9 mouse cellular contexts compared by ENCODE assay signal in the genomic region with DNA sequence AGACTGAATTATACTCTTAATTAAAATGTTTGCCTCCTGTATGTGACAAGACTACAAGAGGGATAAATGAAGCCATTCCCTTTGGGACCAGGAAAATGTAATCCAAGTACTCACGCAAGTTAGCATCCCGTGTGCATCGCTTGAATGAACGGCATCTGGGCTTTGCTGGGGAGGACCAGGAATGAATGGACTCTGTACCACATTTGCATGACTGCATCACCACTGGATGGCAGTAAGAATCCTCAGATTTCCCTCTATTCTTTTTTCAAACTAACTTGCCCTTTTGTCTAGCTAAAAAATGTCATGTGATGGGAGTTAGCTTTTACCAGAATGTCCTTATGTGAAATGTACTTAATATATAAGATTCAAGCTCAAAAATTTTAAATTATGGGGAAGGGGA. TPM values are rescaled to one million over a fixed set of nuclear protein-coding genes. Genes with fewer than 3 reads are reported as not detected.
DNase-seq lines count a peak whose midpoint lies in the region; ATAC-seq lines count a peak whose summit lies in the region.
"Had no signal": no experiment of that assay in that cellular context is flagged by ENCODE, and none has a peak within 500 bp of the region (broad histone marks: within the 10 kb centered on the region; RNA-seq: fewer than 3 reads in every experiment).

No protein-coding gene starts in this region.

- H3K9ac ChIP-seq in forebrain, embryonic 14.5 days (ENCODE audit: low read length) = no peak overlapping the region
- H3K9ac ChIP-seq in forebrain, embryonic 16.5 days (replicated peaks; ENCODE audit: low read depth, low read length) = no peak overlapping the region
- H3K9ac ChIP-seq in kidney, embryonic 15.5 days = no peak overlapping the region
- no peak overlapping the region for H3K9ac ChIP-seq in hindbrain, embryonic 16.5 days (ENCODE audit: low read depth, low read length)

- no peaks in the 10 kb centered on the region for H3K9me3 ChIP-seq in forebrain, embryonic 14.5 days (replicated peaks; ENCODE audit: control insufficient read depth, low read length)
- H3K9me3 ChIP-seq in forebrain, embryonic 16.5 days (ENCODE audit: control insufficient read depth, low read length) = no peaks in the 10 kb centered on the region
- no peaks in the 10 kb centered on the region for H3K9me3 ChIP-seq in kidney, embryonic 15.5 days (replicated peaks)
- H3K9me3 ChIP-seq in hindbrain, embryonic 16.5 days (ENCODE audit: control insufficient read depth, low read length) = no peaks in the 10 kb centered on the region

- H3K27me3 ChIP-seq in forebrain, embryonic 14.5 days (replicated peaks; ENCODE audit: control insufficient read depth, insufficient read depth, low read length) = no peaks in the 10 kb centered on the region
- H3K27me3 ChIP-seq in forebrain, embryonic 16.5 days (replicated peaks; ENCODE audit: control insufficient read depth, insufficient read depth, low read length) = no peaks in the 10 kb centered on the region
- no peaks in the 10 kb centered on the region for H3K27me3 ChIP-seq in kidney, embryonic 15.5 days
- H3K27me3 ChIP-seq in hindbrain, embryonic 16.5 days (replicated peaks; ENCODE audit: control insufficient read depth, insufficient read depth, low read length) = no peaks in the 10 kb centered on the region

- no peaks in the 10 kb centered on the region for H3K36me3 ChIP-seq in forebrain, embryonic 14.5 days (ENCODE audit: control insufficient read depth, insufficient read depth, low read length)
- no peaks in the 10 kb centered on the region for H3K36me3 ChIP-seq in forebrain, embryonic 16.5 days (ENCODE audit: control insufficient read depth, insufficient read depth)
- no peaks in the 10 kb centered on the region for H3K36me3 ChIP-seq in kidney, embryonic 15.5 days
- no peaks in the 10 kb centered on the region for H3K36me3 ChIP-seq in hindbrain, embryonic 16.5 days (ENCODE audit: control insufficient read depth, insufficient read depth, low read length)

- H3K4me2 ChIP-seq in forebrain, embryonic 14.5 days (ENCODE audit: low read length) = no peak overlapping the region
- no peak overlapping the region for H3K4me2 ChIP-seq in forebrain, embryonic 16.5 days (ENCODE audit: low read length)
- no peak overlapping the region for H3K4me2 ChIP-seq in kidney, embryonic 15.5 days
- no peak overlapping the region for H3K4me2 ChIP-seq in hindbrain, embryonic 16.5 days (ENCODE audit: low read length)

- 42% methylated on average over 4 of the region's 4 CpGs for WGBS in forebrain, embryonic 14.5 days
- 30% methylated on average over 4 of the region's 4 CpGs for whole genome bisulfite sequencing in forebrain, embryonic 16.5 days
- WGBS in kidney, embryonic 15.5 days = 48% methylated on average over 4 of the region's 4 CpGs
- WGBS in hindbrain, embryonic 16.5 days = 27% methylated on average over 4 of the region's 4 CpGs

- peak; percentile 19 for DNase-seq in forebrain, embryonic 14.5 days (ENCODE audit: low spot score)
- peak; percentile 36 for DNase-seq in kidney, postnatal 14 days
- DNase-seq in A20 (ENCODE audit: low read depth, low spot score) = peak; percentile 37
- no peak for DNase-seq in yolk sac, embryonic 10.5 days (ENCODE audit: low spot score)
- DNase-seq in cerebellum, adult 8-10 months = no peak
- DNase-seq: gastrocnemius, postnatal 25 days had no signal

- H3K27ac ChIP-seq in forebrain, embryonic 14.5 days (ENCODE audit: low read depth, low read length) = no peak overlapping the region
- no peak overlapping the region for H3K27ac ChIP-seq in forebrain, embryonic 16.5 days (ENCODE audit: low read length)
- no peak overlapping the region for H3K27ac ChIP-seq in kidney, embryonic 15.5 days
- no peak overlapping the region for H3K27ac ChIP-seq in hindbrain, embryonic 16.5 days (ENCODE audit: low read depth, low read length)

- ATAC-seq in forebrain, embryonic 14.5 days = no peak
- no peak for ATAC-seq in forebrain, embryonic 16.5 days
- ATAC-seq in kidney, embryonic 15.5 days (replicated peaks; ENCODE audit: low FRiP score) = no peak
- peak; percentile 45; the same call in 1 of the 2 replicates for ATAC-seq in hindbrain, embryonic 16.5 days

- no peaks in the 10 kb centered on the region for H3K4me1 ChIP-seq in forebrain, embryonic 14.5 days (ENCODE audit: control insufficient read depth, insufficient read depth, low read length)
- 0 out of 2 replicates have a peak, but pooled peaks cover 4% of the 10 kb centered on the region for H3K4me1 ChIP-seq in forebrain, embryonic 16.5 days (replicated peaks; ENCODE audit: control insufficient read depth, insufficient read depth, low read length)
- no peaks in the 10 kb centered on the region for H3K4me1 ChIP-seq in kidney, embryonic 15.5 days
- H3K4me1 ChIP-seq in hindbrain, embryonic 16.5 days (ENCODE audit: control insufficient read depth, insufficient read depth, low read depth, low read length) = no peaks in the 10 kb centered on the region

- no peak overlapping the region for H3K4me3 ChIP-seq in forebrain, embryonic 14.5 days (ENCODE audit: low read depth, low read length)
- no peak overlapping the region for H3K4me3 ChIP-seq in forebrain, embryonic 16.5 days (replicated peaks; ENCODE audit: low read length)
- no peak overlapping the region for H3K4me3 ChIP-seq in kidney, embryonic 15.5 days (replicated peaks)
- H3K4me3 ChIP-seq in hindbrain, embryonic 16.5 days (ENCODE audit: low read length) = no peak overlapping the region

RNA-seq across cellular contexts. Expression of a gene that starts 29.3 kb away (rescaled TPM):
- 5.3 and 6.3 TPM in 2 replicates for polyA plus RNA-seq in forebrain, embryonic 14.5 days (2014; fragmentation: Nextera tagmentation; extraction: Ambion mirVana)
- polyA plus RNA-seq in forebrain, embryonic 16.5 days (2015; fragmentation: Nextera tagmentation; extraction: Ambion mirVana) = 4.9 and 6.0 TPM in 2 replicates
- 22.8 and 26.7 TPM in 2 replicates for polyA plus RNA-seq in kidney, embryonic 15.5 days (2015; fragmentation: Nextera tagmentation; extraction: Ambion mirVana)
- polyA plus RNA-seq in hindbrain, embryonic 16.5 days (2015; fragmentation: Nextera tagmentation; extraction: Ambion mirVana) = 6.6 and 7.0 TPM in 2 replicates

Comparison
In these comparisons a context has a peak if more than half of its experiments do, and no peak if none do; other contexts are left out.
1. DNase-seq: peak in forebrain, embryonic 14.5 days (single experiment), kidney, postnatal 14 days (single experiment) and A20 (single experiment); none in yolk sac, embryonic 10.5 days (single experiment) and cerebellum, adult 8-10 months (single experiment).